Mouse (Mus musculus) small intestine, adult 2 months (tissue): ENCODE results near the gene Gm20388. TPM values are rescaled to one million over a fixed set of nuclear protein-coding genes. Genes with fewer than 3 reads are reported as not detected.

Experiments used
- H3K27ac ChIP-seq: fragments of 200-500 bp; 2 replicates; pipeline ENCODE4 v1.5.1; 2012; ENCODE audit warnings: low read depth, low read length, control low read depth, inconsistent platforms; ENCODE audit not compliant: insufficient read depth
- H3K27me3 ChIP-seq: fragments of 200-500 bp; 2 replicates; pipeline ENCODE4 v1.6.1; 2012; ENCODE audit warnings: mild to moderate bottlenecking, moderate library complexity, low read length, inconsistent platforms; ENCODE audit not compliant: control insufficient read depth, insufficient read depth
- H3K36me3 ChIP-seq: fragments of 200-500 bp; 2 replicates; pipeline ENCODE4 v1.6.1; 2012; ENCODE audit warnings: mild to moderate bottlenecking, low read length, control low read depth, inconsistent platforms; ENCODE audit not compliant: control insufficient read depth, insufficient read depth
- H3K4me1 ChIP-seq: fragments of 200-500 bp; 2 replicates; pipeline ENCODE4 v1.6.1; 2012; ENCODE audit warnings: low read length, inconsistent platforms, mixed read lengths; ENCODE audit not compliant: control insufficient read depth, insufficient read depth, insufficient read length
- H3K4me3 ChIP-seq: fragments of 200-500 bp; 2 replicates; pipeline ENCODE4 v1.5.1; 2012; ENCODE audit warnings: low read depth, mild to moderate bottlenecking, control low read depth, inconsistent platforms, low read length, moderate library complexity
- CTCF ChIP-seq: fragments of 200-500 bp; IDR thresholded peaks from 2 replicates; pipeline ENCODE4 v1.5.1; 2012; ENCODE audit warnings: low read depth, mild to moderate bottlenecking, control low read depth, inconsistent platforms, low read length, moderate library complexity, mixed read lengths; ENCODE audit not compliant: insufficient replicate concordance, insufficient read length; ENCODE audit errors: extremely low read depth
- POLR2A ChIP-seq: fragments of 200-500 bp; IDR thresholded peaks from 2 replicates; pipeline ENCODE4 v1.6.1; 2012; ENCODE audit warnings: low read depth, mild to moderate bottlenecking, control low read depth, inconsistent platforms, low read length, moderate library complexity
- WGBS: fragments of 180-500 bp; shearing (Covaris S2); methylation state at CpG from one replicate; pipeline ENCODE4 v1.1.7; 2018; 5-methylcytosine and 5-hydroxymethylcytosine counted together
- polyA plus RNA-seq: library from polyadenylated mRNA; depleted of rRNA; stranded (reverse); fragments of >200 nt; gene quantifications from 2 replicates; pipeline ENCODE4 v1.2.3, GENCODE M21; 2012

Gm20388 gene
- polyA plus RNA-seq, 1 experiment, result 37.3 TPM

GRCm38 (mm10) chr8:121474898-121475284 is 1564.2 kb downstream of the Gm20388 start:
- no peaks in the 10 kb centered on the region for H3K4me1 ChIP-seq
- H3K27me3 ChIP-seq, result peaks cover 10% of the 10 kb centered on the region
- H3K36me3 ChIP-seq, result no peaks in the 10 kb centered on the region
- 8% methylated on average over 18 of the region's 18 CpGs for WGBS
- no peak overlapping the region for H3K4me3 ChIP-seq
- TF ChIP-seq POLR2A, result no peak
- no peak for TF ChIP-seq CTCF
- no peak overlapping the region for H3K27ac ChIP-seq

- Histone ChIP-seq H3K4me3 (no peak overlapping the region), H3K27ac (no peak overlapping the region), H3K36me3 (no peaks in the 10 kb centered on the region), H3K4me1 (no peaks in the 10 kb centered on the region), H3K27me3 (peaks cover 10% of the 10 kb centered on the region)
- WGBS, result 65% methylated on average over 20 of the region's 20 CpGs
- TF ChIP-seq POLR2A (no peak), CTCF (no peak)
Measured at GRCm38 (mm10) chr8:121477851-121478547, 1567.4 kb downstream of the Gm20388 start.

GRCm38 (mm10) chr8:121479144-121479543 is 1568.5 kb downstream of the Gm20388 start:
- Histone ChIP-seq H3K4me1 (no peaks in the 10 kb centered on the region), H3K27ac (no peak overlapping the region), H3K4me3 (no peak overlapping the region), H3K36me3 (no peaks in the 10 kb centered on the region), H3K27me3 (peaks cover 10% of the 10 kb centered on the region)
- TF ChIP-seq POLR2A (no peak), CTCF (no peak)
- 76% methylated on average over 8 of the region's 8 CpGs for WGBS

- H3K4me1 ChIP-seq, result no peaks in the 10 kb centered on the region
- 69% methylated on average over 26 of the region's 26 CpGs for WGBS
- no peaks in the 10 kb centered on the region for H3K27me3 ChIP-seq
- TF ChIP-seq POLR2A (no peak), CTCF (no peak)
- H3K4me3 ChIP-seq, result no peak overlapping the region
- H3K36me3 ChIP-seq, result no peaks in the 10 kb centered on the region
- no peak overlapping the region for H3K27ac ChIP-seq
Measured at GRCm38 (mm10) chr8:121480411-121481031, 1569.9 kb downstream of the Gm20388 start.

- Histone ChIP-seq H3K27me3 (no peaks in the 10 kb centered on the region), H3K27ac (no peak overlapping the region), H3K4me3 (no peak overlapping the region), H3K4me1 (no peaks in the 10 kb centered on the region), H3K36me3 (no peaks in the 10 kb centered on the region)
- TF ChIP-seq POLR2A (no peak), CTCF (no peak)
- 41% methylated on average over 23 of the region's 23 CpGs for WGBS
Measured at GRCm38 (mm10) chr8:121484072-121484782, 1573.6 kb downstream of the Gm20388 start.

GRCm38 (mm10) chr8:121491633-121492032 is 1581.0 kb downstream of the Gm20388 start:
- H3K27me3 ChIP-seq, result no peaks in the 10 kb centered on the region
- 55% methylated on average over 9 of the region's 9 CpGs for WGBS
- no peaks in the 10 kb centered on the region for H3K4me1 ChIP-seq
- TF ChIP-seq POLR2A (no peak), CTCF (no peak)
- no peaks in the 10 kb centered on the region for H3K36me3 ChIP-seq
- no peak overlapping the region for H3K27ac ChIP-seq
- no peak overlapping the region for H3K4me3 ChIP-seq

- no peak overlapping the region for H3K27ac ChIP-seq
- 84% methylated on average over 6 of the region's 6 CpGs for WGBS
- no peaks in the 10 kb centered on the region for H3K36me3 ChIP-seq
- H3K27me3 ChIP-seq, result no peaks in the 10 kb centered on the region
- H3K4me3 ChIP-seq, result no peak overlapping the region
- TF ChIP-seq POLR2A (no peak), CTCF (no peak)
- H3K4me1 ChIP-seq, result no peaks in the 10 kb centered on the region
Measured at GRCm38 (mm10) chr8:121497621-121498020, 1587.0 kb downstream of the Gm20388 start.
